Mouse (Mus musculus): Measurements from ENCODE around the gene B4galnt2. TPM values are rescaled to one million over a fixed set of nuclear protein-coding genes. Genes with fewer than 3 reads are reported as not detected.

Gene B4galnt2
- polyA plus RNA-seq, 1 experiment from 2014 or later, result 44.3 TPM

- Histone ChIP-seq H3K4me3 (ENCODE audit: low read length) (peak overlapping the region; percentile 39), H3K4me2 (ENCODE audit: low read depth, low read length) (peak overlapping the region; percentile 59), H3K27me3 (replicated peaks; ENCODE audit: control insufficient read depth, insufficient read depth, low read length) (peaks cover 61% of the 10 kb centered on the region), H3K4me1 (ENCODE audit: control insufficient read depth, insufficient read depth, low read length) (peaks cover 43% of the 10 kb centered on the region), H3K9ac (ENCODE audit: low read depth, low read length) (no peak overlapping the region), H3K9me3 (ENCODE audit: control insufficient read depth, low read length) (no peaks in the 10 kb centered on the region), H3K36me3 (ENCODE audit: control insufficient read depth, insufficient read depth, low read length) (no peaks in the 10 kb centered on the region), H3K27ac (ENCODE audit: low read length) (no peak overlapping the region)
- 20% methylated on average over 14 of the region's 15 CpGs for WGBS
- ATAC-seq, result no peak
These were observed 83.0 kb downstream of the B4galnt2 start for GRCm38 (mm10) chr11:95831641-95832040.

- H3K4me3 ChIP-seq (ENCODE audit: low read length), result peak overlapping the region; percentile 39
- no peaks in the 10 kb centered on the region for H3K9me3 ChIP-seq (ENCODE audit: control insufficient read depth, low read length)
- H3K27ac ChIP-seq (ENCODE audit: low read length), result no peak overlapping the region
- WGBS, result 11% methylated on average over 10 of the region's 10 CpGs
- no peaks in the 10 kb centered on the region for H3K36me3 ChIP-seq (ENCODE audit: control insufficient read depth, insufficient read depth, low read length)
- H3K4me2 ChIP-seq (ENCODE audit: low read depth, low read length), result peak overlapping the region; percentile 59
- H3K27me3 ChIP-seq (replicated peaks; ENCODE audit: control insufficient read depth, insufficient read depth, low read length), result peaks cover 61% of the 10 kb centered on the region
- peak overlapping the region; percentile 12 for H3K9ac ChIP-seq (ENCODE audit: low read depth, low read length)
- ATAC-seq, result no peak
- peaks cover 39% of the 10 kb centered on the region for H3K4me1 ChIP-seq (ENCODE audit: control insufficient read depth, insufficient read depth, low read length)
These were observed 83.4 kb downstream of the B4galnt2 start for GRCm38 (mm10) chr11:95831276-95831619.

GRCm38 (mm10) chr11:95830411-95831275, 84.0 kb downstream of the B4galnt2 start:
- H3K27me3 ChIP-seq (replicated peaks; ENCODE audit: control insufficient read depth, insufficient read depth, low read length), result peaks cover 61% of the 10 kb centered on the region
- ATAC-seq, result no peak
- H3K4me2 ChIP-seq (ENCODE audit: low read depth, low read length), result peak overlapping the region; percentile 59
- peaks cover 34% of the 10 kb centered on the region for H3K4me1 ChIP-seq (ENCODE audit: control insufficient read depth, insufficient read depth, low read length)
- H3K9ac ChIP-seq (ENCODE audit: low read depth, low read length), result peak overlapping the region; percentile 38
- no peaks in the 10 kb centered on the region for H3K9me3 ChIP-seq (ENCODE audit: control insufficient read depth, low read length)
- WGBS, result 5% methylated on average over 80 of the region's 80 CpGs
- no peak overlapping the region for H3K27ac ChIP-seq (ENCODE audit: low read length)
- H3K4me3 ChIP-seq (ENCODE audit: low read length), result peak overlapping the region; percentile 39
- no peaks in the 10 kb centered on the region for H3K36me3 ChIP-seq (ENCODE audit: control insufficient read depth, insufficient read depth, low read length)

GRCm38 (mm10) chr11:95829526-95830050, 85.1 kb downstream of the B4galnt2 start:
- Histone ChIP-seq H3K4me2 (ENCODE audit: low read depth, low read length) (no peak overlapping the region), H3K4me3 (ENCODE audit: low read length) (no peak overlapping the region), H3K4me1 (ENCODE audit: control insufficient read depth, insufficient read depth, low read length) (peaks cover 25% of the 10 kb centered on the region), H3K36me3 (ENCODE audit: control insufficient read depth, insufficient read depth, low read length) (no peaks in the 10 kb centered on the region), H3K27ac (ENCODE audit: low read length) (no peak overlapping the region), H3K9ac (ENCODE audit: low read depth, low read length) (no peak overlapping the region), H3K9me3 (ENCODE audit: control insufficient read depth, low read length) (no peaks in the 10 kb centered on the region), H3K27me3 (replicated peaks; ENCODE audit: control insufficient read depth, insufficient read depth, low read length) (peaks cover 58% of the 10 kb centered on the region)
- ATAC-seq, result no peak
- WGBS, result 48% methylated on average over 4 of the region's 4 CpGs

GRCm38 (mm10) chr11:95828181-95828964, 86.3 kb downstream of the B4galnt2 start:
- Histone ChIP-seq H3K9me3 (ENCODE audit: control insufficient read depth, low read length) (no peaks in the 10 kb centered on the region), H3K9ac (ENCODE audit: low read depth, low read length) (no peak overlapping the region), H3K4me3 (ENCODE audit: low read length) (no peak overlapping the region), H3K27me3 (replicated peaks; ENCODE audit: control insufficient read depth, insufficient read depth, low read length) (peaks cover 48% of the 10 kb centered on the region), H3K4me2 (ENCODE audit: low read depth, low read length) (no peak overlapping the region), H3K4me1 (ENCODE audit: control insufficient read depth, insufficient read depth, low read length) (peaks cover 16% of the 10 kb centered on the region), H3K27ac (ENCODE audit: low read length) (no peak overlapping the region), H3K36me3 (ENCODE audit: control insufficient read depth, insufficient read depth, low read length) (no peaks in the 10 kb centered on the region)
- WGBS, result 76% methylated on average over 11 of the region's 11 CpGs
- no peak for ATAC-seq

GRCm38 (mm10) chr11:95827464-95828085, 87.1 kb downstream of the B4galnt2 start:
- no peak overlapping the region for H3K27ac ChIP-seq (ENCODE audit: low read length)
- H3K4me3 ChIP-seq (ENCODE audit: low read length), result no peak overlapping the region
- H3K4me2 ChIP-seq (ENCODE audit: low read depth, low read length), result no peak overlapping the region
- ATAC-seq, result no peak
- H3K27me3 ChIP-seq (replicated peaks; ENCODE audit: control insufficient read depth, insufficient read depth, low read length), result peaks cover 41% of the 10 kb centered on the region
- no peaks in the 10 kb centered on the region for H3K9me3 ChIP-seq (ENCODE audit: control insufficient read depth, low read length)
- no peak overlapping the region for H3K9ac ChIP-seq (ENCODE audit: low read depth, low read length)
- peaks cover 14% of the 10 kb centered on the region for H3K4me1 ChIP-seq (ENCODE audit: control insufficient read depth, insufficient read depth, low read length)
- no peaks in the 10 kb centered on the region for H3K36me3 ChIP-seq (ENCODE audit: control insufficient read depth, insufficient read depth, low read length)
- WGBS, result 15% methylated on average over 3 of the region's 3 CpGs

- Histone ChIP-seq H3K27ac (ENCODE audit: low read length) (no peak overlapping the region), H3K9me3 (ENCODE audit: control insufficient read depth, low read length) (no peaks in the 10 kb centered on the region), H3K4me2 (ENCODE audit: low read depth, low read length) (no peak overlapping the region), H3K9ac (ENCODE audit: low read depth, low read length) (no peak overlapping the region), H3K27me3 (replicated peaks; ENCODE audit: control insufficient read depth, insufficient read depth, low read length) (peaks cover 37% of the 10 kb centered on the region), H3K4me3 (ENCODE audit: low read length) (no peak overlapping the region), H3K4me1 (ENCODE audit: control insufficient read depth, insufficient read depth, low read length) (peaks cover 14% of the 10 kb centered on the region), H3K36me3 (ENCODE audit: control insufficient read depth, insufficient read depth, low read length) (no peaks in the 10 kb centered on the region)
- ATAC-seq, result 0 out of 2 replicates have a peak, but pooled peaks have one; percentile 2
- WGBS, result 11% methylated on average over 3 of the region's 3 CpGs
These were observed 87.6 kb downstream of the B4galnt2 start for GRCm38 (mm10) chr11:95827168-95827447.

GRCm38 (mm10) chr11:95826317-95827167, 88.1 kb downstream of the B4galnt2 start:
- no peak overlapping the region for H3K4me2 ChIP-seq (ENCODE audit: low read depth, low read length)
- no peaks in the 10 kb centered on the region for H3K9me3 ChIP-seq (ENCODE audit: control insufficient read depth, low read length)
- 48% methylated on average over 6 of the region's 6 CpGs for WGBS

More at GRCm38 (mm10) chr11:95826317-95827167, 88.1 kb downstream of the B4galnt2 start:
- Histone ChIP-seq H3K9ac (ENCODE audit: low read depth, low read length) (no peak overlapping the region), H3K4me1 (ENCODE audit: control insufficient read depth, insufficient read depth, low read length) (peaks cover 14% of the 10 kb centered on the region), H3K27me3 (replicated peaks; ENCODE audit: control insufficient read depth, insufficient read depth, low read length) (peaks cover 32% of the 10 kb centered on the region), H3K27ac (ENCODE audit: low read length) (no peak overlapping the region), H3K4me3 (ENCODE audit: low read length) (no peak overlapping the region), H3K36me3 (ENCODE audit: control insufficient read depth, insufficient read depth, low read length) (no peaks in the 10 kb centered on the region)
- no peak for ATAC-seq

Measured in intestine, embryonic 16.5 days (tissue).